Mouse (Mus musculus): ENCODE results near the gene Psat1. TPM values are rescaled to one million over a fixed set of nuclear protein-coding genes. Genes with fewer than 3 reads are reported as not detected.

The Psat1 gene
- polyA plus RNA-seq (2015; fragmentation: Nextera tagmentation; extraction: Ambion mirVana): 65.3 and 68.8 TPM in 2 replicates

DNA sequence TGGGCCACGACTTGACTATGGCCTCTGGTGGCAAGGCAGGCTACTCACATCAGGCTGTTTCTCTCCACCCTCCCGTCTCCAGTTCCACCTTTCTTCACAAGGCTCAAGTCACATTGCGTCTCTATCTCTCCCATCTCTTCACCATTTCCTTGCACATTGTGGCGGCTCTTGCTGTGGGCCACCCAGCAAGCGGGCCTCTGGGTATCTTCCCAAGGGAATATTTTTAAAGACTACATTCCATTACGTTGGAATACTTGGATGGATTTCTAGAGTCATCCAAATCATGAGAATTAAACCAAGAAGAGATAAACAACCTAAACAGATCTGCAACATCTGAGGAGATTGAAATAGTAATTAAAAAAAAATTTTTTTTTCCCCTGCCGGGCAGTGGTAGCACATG is at the start of gene Psat1:
Gene Psat1 (minus strand): TSS at position 101 of the 400 bp plus-strand sequence.

GRCm38 (mm10) chr19:15984449-15985171 is 37.5 kb upstream of the Psat1 start, which contains the start of gene Cep78:
Gene Cep78, minus strand, starts transcription at chr19:15984989.

Other genes starting within 250 kb of the Psat1 start
- 16.1 and 16.7 TPM in 2 replicates for gene Cep78, start 37.7 kb upstream of the Psat1 start, polyA plus RNA-seq (2015; fragmentation: Nextera tagmentation; extraction: Ambion mirVana)
- 81.4 and 87.4 TPM in 2 replicates for gene Gnaq, start 185.5 kb upstream of the Psat1 start, polyA plus RNA-seq (2015; fragmentation: Nextera tagmentation; extraction: Ambion mirVana)